Mouse (Mus musculus): ENCODE measurements around the gene Per3.

The Per3 gene

GRCm38 (mm10) chr4:151044037-151044943 lies at the start of gene Per3:
Gene Per3 (minus strand): TSS chr4:151044665.
- DNase-seq: peak; percentile 98

GRCm38 (mm10) chr4:151089270-151089669 lies 44.8 kb upstream of the Per3 start, which contains the start of gene Gm13090:
Gene Gm13090 (plus strand): TSS chr4:151089570.
- DNase-seq: no peak

GRCm38 (mm10) chr4:151088819-151089218 lies 44.4 kb upstream of the Per3 start:
- no peak for DNase-seq

- DNase-seq: no peak
Measured at GRCm38 (mm10) chr4:151087358-151087757, 42.9 kb upstream of the Per3 start.

- DNase-seq: no peak
Measured at GRCm38 (mm10) chr4:151083027-151083426, 38.6 kb upstream of the Per3 start.

GRCm38 (mm10) chr4:151081977-151082376 lies 37.5 kb upstream of the Per3 start:
- DNase-seq: no peak

GRCm38 (mm10) chr4:151081355-151081754 lies 36.9 kb upstream of the Per3 start:
- no peak for DNase-seq

- no peak for DNase-seq
Measured at GRCm38 (mm10) chr4:151074817-151075216, 30.4 kb upstream of the Per3 start.

GRCm38 (mm10) chr4:151073108-151073744 lies 28.8 kb upstream of the Per3 start:
- peak; percentile 58 for DNase-seq

- no peak for DNase-seq
Measured at GRCm38 (mm10) chr4:151070962-151071361, 26.5 kb upstream of the Per3 start.

GRCm38 (mm10) chr4:151068751-151069150 lies 24.3 kb upstream of the Per3 start:
- no peak for DNase-seq

- no peak for DNase-seq
Measured at GRCm38 (mm10) chr4:151059566-151059965, 15.1 kb upstream of the Per3 start.

- no peak for DNase-seq
Measured at GRCm38 (mm10) chr4:151058634-151059033, 14.2 kb upstream of the Per3 start.

GRCm38 (mm10) chr4:151057347-151058321 lies 13.2 kb upstream of the Per3 start, which contains the start of gene Vamp3:
Gene Vamp3 (minus strand): TSS chr4:151057963.
- peak; percentile 100 for DNase-seq

GRCm38 (mm10) chr4:151051162-151051561 lies 6.7 kb upstream of the Per3 start:
- DNase-seq: no peak

GRCm38 (mm10) chr4:151046524-151046923 lies 2.1 kb upstream of the Per3 start:
- no peak for DNase-seq

GRCm38 (mm10) chr4:151044944-151045570 lies 592 bp upstream of the Per3 start:
- DNase-seq: no peak

- DNase-seq: peak; percentile 12
Measured at GRCm38 (mm10) chr4:151043281-151043680, 1.2 kb downstream of the Per3 start.

- DNase-seq: no peak
Measured at GRCm38 (mm10) chr4:151041506-151041905, 3.0 kb downstream of the Per3 start.

- no peak for DNase-seq
Measured at GRCm38 (mm10) chr4:151037800-151038199, 6.7 kb downstream of the Per3 start.

- DNase-seq: no peak
Measured at GRCm38 (mm10) chr4:151036521-151036920, 7.9 kb downstream of the Per3 start.

GRCm38 (mm10) chr4:151027001-151027400 lies 17.5 kb downstream of the Per3 start:
- DNase-seq: peak; percentile 21

Measured in liver (tissue).